Mouse (Mus musculus) liver (tissue): ENCODE measurements around the gene Ncf1.

Experiments used
- DNase-seq: peaks from one replicate; pipeline ENCODE4 v3.0.0-alpha.2; 2020; ENCODE audit warnings: mixed read lengths

Gene Ncf1

DNA sequence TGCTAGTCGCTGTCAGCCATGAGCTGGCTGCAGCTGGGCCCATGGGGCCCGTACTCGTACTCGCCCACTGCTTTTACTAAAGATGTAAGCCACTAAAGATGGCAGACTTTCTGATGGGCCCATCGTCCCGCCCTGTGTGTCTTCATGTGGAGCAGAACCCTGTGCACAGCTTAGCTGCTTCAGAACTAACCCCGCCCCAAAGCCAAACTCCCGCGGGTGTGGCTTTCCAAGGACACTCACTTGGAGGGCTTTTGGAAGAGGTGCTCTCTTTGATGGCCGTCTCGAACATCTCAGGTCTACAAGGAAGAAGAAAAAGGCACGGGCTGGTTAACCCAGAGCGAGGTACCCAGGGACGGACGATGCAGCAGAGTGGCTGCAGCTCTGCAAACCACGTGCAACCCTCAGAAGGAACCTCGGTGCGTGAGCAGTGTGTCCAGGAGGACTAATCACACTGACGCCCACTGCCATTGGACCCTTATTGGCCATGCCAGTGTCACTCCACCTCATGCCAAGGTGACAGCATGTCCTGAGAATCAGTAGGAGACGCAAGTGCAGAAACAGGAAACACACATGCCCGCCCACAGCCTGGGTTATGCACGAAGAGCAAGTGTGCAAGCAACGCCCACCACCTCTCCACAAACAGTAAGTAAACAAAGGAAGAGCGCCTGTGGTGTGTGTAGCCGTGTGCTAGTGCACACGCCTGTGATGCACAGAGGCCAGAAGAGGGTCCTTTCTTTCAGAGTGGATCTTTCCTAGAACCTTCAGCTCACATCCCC is 14.4 kb upstream of the Ncf1 start:
- no peak for DNase-seq

DNA sequence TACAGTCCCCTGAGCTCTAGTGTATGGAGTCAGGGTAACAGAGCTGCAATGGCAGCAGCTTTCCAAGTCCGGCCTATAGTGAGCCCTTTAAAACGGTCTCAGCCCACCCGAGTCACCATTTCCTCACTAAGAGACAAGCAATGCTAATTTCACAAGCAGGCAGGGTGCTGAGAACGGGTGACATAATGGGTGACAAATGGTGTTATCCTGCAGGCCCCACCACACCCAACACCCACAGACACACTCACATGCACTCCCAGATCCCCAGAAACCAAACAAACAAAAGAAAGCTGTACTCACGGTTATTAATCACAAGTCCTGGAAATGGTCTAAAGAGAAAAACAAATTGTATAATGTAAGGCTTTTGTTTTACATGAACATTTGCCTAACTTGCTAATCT is 12.4 kb upstream of the Ncf1 start:
- DNase-seq: no peak

DNA sequence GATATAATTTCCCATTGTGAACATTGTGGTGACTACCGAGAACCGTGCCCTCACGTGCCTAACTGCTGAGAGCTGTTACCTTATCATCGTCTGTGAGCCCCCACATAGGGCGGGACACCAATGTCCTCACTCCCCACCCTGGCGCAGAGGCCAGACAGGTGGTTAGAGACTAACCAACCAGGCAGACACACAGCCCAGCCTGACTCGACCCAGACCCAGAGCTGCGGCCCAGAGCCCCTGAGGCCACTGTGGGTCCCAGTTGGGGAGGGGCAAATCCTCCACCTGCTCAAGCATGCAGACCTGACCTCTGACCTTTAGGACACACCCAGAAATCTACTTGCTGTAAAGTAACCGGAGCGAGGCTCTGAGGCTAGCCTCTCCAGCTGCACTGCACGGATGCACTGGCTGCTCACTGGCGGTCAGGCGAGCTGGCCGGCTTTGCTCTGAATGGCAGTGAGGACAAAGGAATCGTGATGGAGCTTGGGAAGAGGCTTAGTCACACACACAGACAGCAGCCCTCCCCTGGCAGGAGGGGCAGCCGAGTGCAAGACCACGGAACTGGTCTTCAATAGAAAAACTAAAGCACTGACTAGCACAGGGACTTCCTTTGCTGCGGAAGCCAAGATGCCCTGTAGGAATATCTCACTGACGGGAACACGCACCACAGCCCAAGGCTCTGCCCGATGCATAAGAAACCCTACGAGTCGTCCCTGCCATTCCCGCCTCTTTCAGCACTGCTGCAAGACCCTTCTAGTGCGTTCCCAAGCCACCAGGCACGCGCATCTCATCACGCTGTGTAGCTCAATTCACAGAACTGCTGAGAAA is 8.7 kb upstream of the Ncf1 start:
- no peak for DNase-seq

DNA sequence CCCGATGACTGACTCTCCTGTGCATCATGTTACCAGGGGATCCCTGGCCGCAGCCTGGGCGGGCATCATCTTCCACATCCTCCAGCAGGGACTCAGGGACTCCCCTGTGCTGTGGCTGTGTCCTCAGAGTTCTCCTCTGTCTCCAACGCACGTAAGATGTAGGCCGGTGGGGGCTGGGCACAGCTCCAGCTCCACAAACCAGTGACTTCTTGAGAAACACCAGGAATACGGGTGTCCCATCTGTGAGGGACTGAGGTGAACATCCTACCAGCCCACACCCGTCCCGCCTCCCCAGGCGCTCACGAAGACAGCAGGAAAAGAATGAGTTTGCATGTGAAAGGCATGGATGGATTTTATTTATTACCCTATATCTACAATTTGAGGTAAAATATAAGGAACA is 8.1 kb upstream of the Ncf1 start:
- no peak for DNase-seq

DNA sequence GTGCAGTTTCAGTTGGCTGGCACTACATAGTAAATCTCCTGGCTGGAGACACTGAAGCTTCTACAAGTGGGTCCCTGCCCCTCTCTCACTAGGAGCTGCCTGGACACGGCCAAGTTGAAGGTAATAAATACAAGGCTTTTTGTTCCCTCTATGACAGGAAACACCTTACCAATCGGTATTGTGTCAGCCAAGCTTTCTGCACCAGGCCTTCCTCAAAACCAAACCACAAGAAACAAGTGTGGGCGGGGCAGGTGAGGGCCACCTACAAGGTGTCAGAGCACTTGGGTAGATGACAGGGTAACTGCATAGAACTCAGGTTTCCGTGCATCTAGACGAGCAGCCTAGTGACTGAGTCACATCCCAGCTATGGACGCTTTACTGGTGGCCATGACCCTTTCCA is 7.4 kb upstream of the Ncf1 start:
- DNase-seq: no peak

DNA sequence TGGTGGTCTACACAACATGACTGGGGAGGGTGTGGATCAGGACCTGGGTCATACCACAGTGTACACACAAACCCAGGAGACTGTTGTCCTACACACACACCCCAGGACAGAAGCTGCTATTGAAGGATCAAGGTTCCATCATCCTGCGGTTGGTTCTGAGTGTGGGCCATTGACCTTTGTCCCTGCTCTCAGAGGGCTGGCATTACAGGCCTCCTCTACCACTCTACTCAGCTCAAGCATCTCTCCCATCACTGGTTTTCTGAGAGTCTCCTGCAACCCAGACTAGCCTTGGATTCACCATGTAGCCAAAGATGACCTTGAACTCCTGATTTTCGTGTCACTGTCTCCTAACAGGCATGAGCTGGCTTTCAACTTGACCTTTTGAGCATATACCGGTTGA is 6.8 kb upstream of the Ncf1 start:
- DNase-seq: no peak

DNA sequence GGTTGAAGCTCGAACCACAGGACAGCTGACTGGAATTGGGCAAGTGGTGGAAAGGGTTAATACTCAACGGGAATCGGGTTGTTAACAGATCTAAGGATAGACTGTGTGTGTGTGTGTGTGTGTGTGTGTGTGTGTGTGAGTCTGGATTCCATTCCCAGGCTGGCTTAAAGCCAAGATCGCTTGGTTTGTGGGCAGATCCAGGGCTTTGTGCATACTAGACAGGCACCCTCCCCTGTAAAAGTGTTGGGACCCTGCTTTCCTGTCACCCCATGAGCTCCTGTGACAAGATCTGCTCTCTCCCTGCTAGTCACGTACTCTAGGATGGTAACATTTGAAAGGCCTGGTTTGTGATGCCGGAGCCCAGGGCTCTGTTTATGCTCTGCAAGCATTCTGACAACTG is 5.7 kb upstream of the Ncf1 start:
- no peak for DNase-seq

DNA sequence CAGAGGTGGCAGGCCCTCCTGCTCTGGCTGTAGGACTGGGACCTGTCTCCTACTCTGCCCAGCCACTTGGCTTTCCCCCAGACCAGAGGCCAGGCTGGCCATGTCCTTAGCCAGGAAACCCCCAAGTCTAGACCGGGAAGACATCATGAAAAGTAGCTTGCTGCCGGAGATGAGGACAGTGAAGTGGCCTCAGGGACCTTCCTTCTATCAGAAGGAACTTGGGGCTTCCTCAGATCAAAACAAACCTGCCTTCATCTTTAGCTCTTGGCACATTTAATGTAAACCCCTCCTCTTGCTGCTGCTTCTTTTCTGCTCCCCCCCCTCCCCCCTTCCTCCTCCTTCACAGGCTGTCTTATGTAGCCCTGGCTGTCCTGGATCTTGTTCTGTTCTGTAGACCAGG is 4.8 kb upstream of the Ncf1 start:
- no peak for DNase-seq

DNA sequence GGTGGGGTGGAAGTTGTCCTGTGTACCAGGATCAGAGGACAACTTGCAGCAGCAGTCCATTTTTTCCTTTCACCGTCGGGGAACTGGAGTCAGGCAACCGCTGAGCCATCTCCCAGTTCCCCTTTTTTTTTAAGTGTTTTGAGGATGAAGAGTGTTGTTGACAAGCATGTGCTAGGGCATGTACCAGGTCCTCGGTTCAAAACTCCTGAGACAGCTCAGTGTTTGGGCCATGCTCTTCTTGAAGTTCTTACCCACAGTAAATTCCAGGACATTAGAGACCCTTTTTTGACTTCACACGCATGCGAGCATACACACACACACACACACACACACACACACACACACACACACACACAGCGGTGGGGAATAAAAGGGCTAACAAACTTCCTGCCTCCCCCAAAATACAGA is 3.8 kb upstream of the Ncf1 start:
- DNase-seq: no peak

DNA sequence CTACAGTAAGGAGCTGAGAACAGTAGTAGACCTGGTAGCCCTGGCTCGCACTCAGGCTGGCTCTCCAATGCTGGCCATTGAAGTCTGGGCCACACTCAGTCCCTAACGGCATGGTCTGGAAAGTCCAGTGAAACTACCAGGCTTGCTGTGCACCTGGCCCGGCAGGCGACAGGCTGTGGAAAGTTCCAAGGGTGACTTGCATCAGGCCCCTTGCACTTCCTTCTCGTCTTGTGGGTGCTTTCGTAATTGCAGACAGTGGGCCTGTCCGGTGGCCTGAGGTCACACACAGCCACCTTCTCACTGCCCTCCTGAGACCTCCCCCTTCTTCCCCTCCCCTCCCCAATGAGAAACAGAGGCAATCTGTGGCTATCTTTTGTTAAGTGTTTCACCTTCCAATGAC is 3.1 kb upstream of the Ncf1 start:
- DNase-seq: peak; percentile 36

DNA sequence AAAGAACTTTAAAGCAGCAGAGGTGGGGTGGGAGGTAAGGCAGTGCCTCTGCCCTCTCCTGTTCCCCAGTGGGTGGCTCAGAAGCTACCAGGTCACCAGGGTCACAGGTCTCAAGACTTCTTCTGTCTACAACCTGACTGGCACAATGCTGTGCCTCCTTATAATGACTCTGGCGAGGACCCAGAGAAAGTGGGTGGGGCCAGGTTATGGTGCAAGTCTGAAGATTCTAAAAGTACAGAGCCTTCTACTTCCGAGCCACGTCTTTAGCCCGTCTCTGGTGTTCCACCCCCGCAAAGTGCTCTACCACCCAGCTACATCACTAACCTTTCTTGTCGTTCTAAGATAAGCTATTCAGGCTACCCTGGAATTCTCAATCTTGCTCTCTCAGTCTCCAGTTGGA is 2.7 kb upstream of the Ncf1 start:
- no peak for DNase-seq

DNA sequence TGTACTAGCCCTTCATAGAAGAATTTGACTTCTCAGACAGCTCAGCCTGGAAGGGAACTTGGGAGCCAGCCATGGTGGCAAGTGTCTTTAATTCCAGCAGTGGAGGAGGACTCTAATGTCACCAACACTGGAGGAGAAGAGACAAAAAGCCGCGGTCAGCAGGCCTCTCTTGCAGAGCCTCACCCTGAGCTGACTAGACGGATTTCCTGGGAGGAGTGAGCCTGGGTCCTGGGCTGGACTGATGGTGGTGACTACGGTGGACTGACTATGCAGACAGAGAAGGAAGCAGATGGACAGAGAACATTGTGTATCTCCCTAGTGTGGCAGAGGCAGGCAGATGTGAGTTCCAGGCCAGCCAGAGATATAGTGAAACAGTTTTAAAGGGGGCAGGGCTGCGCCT is 2.0 kb upstream of the Ncf1 start:
- no peak for DNase-seq

DNA sequence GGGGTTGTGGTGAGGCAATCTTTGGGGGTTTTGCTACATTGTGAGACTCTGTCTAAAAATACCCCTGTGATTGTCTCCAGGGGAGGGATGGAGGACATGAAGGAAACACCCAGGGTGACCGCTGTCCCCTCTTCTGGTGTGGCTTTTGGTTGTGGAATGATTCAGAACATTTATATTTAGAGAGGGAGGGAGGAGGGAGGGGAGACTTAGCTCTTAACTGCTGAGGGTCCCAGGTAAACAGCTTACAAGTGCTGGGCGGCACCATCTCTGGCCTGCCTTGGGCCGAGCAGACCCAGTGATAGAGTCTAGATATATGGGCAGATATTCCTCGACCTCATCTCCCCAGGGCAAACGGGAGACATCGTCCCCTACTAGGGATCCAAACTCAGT is 1.2 kb downstream of the Ncf1 start:
- no peak for DNase-seq

DNA sequence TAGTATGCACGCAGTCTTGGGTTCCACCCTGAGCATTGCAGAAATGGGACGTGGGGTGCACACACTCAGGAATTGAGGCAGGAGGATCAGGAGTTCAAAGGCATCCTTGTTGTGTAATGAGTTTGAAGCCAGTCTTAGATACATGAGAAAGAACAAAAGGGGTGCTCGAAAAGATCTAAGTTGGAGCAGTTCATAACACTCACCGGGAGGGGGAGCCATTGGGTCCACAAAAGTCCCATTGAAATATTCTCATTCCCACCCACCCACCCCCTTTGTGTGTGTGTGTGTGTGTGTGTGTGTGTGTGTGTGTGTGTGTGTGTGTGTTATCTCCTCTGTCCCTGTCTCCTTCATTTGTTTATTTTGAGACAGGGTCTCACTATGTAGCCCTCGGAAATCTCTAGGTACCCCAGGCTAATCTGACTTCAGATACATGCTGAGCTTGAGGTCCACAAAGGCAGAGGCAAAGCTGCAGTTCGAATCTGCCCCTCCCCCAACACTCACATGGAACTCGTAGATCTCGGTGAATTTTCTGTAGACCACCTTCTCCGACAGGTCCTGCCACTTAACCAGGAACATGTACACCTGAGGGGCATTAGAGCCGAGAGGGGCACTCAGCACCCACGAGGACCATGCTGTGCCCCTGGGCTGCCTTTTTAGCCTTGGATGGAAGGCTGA is 1.7 kb downstream of the Ncf1 start:
- DNase-seq: peak; percentile 53

DNA sequence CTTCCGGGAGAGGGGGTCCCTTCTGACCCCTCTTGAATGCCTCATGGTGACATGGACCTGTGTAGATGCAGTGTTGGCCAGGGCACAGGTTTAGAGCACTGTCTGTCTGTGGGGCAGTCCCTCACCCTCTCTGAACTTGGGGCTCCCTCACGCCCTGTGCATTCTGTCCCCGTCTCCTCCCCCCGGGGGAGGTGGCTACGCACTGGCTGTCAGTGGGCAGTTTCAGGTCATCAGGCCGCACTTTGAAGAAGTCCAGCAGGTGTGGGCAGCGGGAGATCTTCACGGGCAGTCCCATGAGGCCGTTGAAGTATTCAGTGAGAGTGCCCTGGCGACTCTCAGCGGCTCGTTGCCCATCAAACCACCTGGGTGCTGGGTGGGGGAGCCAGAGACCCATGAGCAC is 2.5 kb downstream of the Ncf1 start:
- no peak for DNase-seq

DNA sequence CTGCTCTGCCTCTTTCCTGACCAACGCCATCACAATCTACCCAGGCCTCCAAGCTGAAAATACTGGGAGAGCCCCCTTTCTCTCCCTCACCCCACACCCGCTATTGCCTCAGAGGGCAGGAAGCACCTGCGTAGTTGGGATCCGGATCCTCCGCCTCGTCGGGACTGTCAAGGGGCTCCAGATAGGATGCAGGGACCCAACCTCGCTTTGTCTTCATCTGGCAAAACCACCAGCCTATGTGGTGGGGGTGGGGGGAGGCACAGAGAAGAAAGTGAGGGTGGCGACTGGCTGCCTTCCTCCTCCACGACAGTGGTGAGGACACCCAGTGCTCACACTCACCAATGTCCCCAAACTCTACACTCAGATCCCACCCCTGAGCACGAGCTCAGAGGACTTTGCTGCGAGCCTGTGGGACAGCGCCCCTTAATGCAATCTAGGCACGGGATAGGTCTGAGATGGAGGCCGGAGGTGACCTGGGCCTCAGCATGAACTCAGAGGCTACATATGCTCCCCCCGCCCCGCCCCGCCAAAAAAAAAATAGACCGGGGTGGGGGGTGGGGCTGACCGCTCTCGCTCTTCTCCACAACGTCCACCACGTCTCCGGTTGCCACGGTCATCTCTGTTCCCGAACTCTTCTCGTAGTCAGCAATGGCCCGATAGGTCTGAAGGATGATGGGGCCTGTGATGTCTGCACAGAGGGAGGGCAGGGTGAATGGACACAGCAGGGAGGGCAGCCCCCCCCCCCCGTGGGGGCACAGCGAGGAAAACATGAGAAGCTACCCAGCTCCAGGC is 4.1 kb downstream of the Ncf1 start:
- no peak for DNase-seq

DNA sequence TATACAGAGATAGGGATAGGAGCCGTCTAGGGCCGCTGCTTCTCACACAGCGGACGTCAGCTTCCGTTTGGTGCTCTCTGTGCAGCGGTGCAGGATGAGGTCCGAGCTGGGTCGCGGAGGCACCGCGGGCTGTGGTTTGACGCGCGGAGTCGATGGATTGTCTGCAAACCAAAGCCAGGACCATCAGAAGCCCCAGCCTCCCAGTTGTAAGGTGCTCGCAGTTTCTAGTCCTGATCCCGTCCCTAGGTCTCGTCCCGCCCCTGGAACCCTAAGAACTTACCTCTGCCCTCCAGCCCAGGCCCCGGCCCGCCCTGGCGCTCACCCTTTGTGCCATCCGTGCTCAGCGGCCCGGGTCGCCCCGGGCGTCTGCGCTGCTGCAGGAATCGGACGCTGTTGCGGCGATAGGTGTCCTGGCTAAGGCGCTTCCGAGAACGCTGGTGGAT is 7.7 kb downstream of the Ncf1 start:
- DNase-seq: no peak

DNA sequence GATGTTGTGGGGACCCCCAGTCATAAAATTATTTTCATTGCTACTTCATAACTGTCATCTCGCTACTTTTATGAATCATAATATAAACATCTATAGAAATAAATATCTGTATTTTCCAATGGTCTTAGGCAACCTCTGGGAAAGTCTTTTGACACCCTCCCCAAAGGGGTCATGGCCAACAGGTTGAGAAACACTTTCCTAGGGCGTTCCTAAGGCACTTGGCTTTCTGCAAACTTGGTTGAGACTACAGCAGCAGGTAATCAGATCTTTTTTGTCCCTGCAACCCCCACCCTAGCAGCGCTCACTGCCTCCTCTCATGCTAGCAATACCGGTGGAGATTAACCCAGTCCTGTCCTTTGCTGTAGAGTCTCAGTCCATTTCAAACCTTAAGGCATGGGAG is 8.1 kb downstream of the Ncf1 start:
- DNase-seq: no peak

DNA sequence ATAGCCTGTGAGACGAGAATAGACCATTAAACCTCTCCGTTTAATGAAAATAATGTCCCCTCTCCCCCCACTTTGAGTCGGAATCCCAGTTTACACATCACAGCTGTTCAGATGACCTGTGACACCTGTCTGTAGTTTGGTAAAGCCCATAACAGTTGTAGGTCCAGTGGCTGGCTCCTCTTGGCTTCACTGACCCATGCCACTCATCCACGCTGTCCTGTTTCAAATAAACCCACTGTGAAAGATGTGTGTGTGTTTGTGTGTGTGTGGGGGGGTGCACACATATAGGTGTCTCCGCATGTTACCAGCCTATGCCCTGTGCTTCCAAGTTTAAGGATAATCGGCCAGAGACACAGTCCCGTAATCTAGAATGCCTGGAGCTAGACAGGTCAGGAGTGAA is 11.5 kb downstream of the Ncf1 start:
- DNase-seq: no peak

DNA sequence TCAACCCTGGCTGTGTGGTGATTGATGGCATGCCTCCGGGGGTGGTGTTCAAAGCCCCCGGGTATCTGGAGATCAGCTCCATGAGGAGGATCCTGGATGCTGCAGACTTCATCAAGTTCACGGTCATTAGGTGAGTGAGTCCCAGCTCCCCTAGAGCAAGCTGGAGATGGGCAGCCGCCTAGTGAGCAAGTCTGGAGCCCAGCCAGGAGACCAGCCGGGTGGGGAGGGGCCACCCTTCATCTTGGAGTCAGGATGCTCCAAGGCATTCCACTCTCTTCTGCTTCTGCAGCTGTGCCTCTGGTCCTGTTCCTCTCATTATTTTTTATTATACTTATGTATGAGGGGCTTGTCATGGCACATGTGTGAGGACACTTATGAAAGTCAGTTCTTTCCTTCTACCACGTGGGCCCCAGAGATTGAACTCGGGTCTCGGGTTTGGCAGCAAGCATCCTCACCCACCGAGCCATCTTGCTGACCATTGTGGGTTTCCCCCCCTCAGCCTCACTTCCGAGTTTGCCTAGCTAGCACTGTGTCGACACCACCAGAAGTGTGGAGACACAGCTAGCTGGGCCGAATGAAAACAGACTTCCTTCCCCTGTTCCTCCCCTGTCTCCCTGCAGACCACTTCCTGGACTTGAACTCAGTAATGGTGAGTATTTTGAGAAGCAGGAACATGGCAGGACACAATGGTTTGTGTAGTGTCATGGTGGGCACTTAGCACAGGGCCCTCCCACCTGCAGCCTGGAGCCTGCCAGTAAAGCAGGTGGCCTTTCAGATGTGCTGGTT is 15.2 kb downstream of the Ncf1 start:
- DNase-seq: no peak

DNA sequence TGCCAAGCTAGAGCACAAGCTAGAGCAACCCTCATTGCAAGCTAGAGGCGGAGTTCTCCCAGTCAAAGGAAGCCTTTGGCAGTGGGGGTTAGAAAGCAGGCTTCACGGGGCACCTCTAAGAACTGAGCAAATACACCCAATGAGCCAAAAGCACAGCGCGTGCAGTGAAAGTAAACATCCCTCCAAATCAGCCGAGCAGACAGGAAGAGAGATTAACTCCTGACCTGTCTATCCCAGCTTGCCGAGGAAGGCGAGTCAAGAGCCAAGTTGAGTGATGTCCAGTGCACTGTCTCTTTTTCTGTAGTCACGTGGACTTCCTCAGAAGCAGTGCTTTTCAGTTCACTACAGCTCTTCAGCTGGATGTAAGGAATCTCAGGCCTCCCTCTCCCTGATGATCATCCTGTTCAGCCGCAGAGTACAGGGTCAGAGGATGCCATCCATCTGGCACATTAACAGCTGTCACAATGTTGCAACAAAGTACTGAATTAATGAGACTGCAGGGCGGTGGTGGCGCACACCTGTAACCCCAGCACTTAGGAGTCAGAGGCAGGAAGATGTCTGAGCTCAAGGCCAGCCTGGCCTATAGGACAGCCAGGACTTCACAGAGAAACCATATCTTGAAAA is 19.4 kb downstream of the Ncf1 start:
- peak; percentile 30 for DNase-seq

DNA sequence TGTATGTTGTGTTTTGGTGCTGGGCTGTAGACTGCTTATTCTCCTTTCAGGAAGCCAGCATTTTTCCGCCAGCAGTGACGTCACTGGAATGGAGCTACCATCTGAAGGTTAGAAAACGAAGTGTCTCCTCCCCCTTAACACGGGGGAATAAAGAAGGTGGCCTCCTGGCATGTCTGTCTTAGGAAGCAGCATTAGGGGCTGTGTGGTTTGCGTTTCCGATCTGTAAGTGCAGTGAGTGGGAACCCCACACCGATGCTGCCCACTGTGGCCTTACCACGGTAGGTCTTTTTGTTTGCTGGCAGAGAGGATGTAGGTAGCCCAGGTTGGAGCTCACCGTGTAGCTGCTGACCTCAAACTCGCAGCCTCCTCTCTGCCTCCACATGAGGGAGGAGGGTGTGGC is 22.7 kb downstream of the Ncf1 start:
- DNase-seq: no peak
